Mouse (Mus musculus) ovary, adult 18-20 months (tissue): ENCODE results near the gene Sapcd1.
"Not testable (repeated sequence)": the region's sequence is repeated elsewhere in the genome, so short reads cannot be mapped to it uniquely, and the experiment has no call there.

ENCODE experiments used
- DNase-seq: peaks from one replicate; pipeline ENCODE4 v3.0.0; 2022; ENCODE audit warnings: low spot score, mixed read lengths

Gene Sapcd1

GRCm38 (mm10) chr17:35007387-35007991 lies 20.3 kb downstream of the Sapcd1 start:
- DNase-seq: no peak

GRCm38 (mm10) chr17:35005902-35006301 lies 21.9 kb downstream of the Sapcd1 start:
- not testable (repeated sequence) for DNase-seq

- no peak for DNase-seq
Measured at GRCm38 (mm10) chr17:35005158-35005557, 22.7 kb downstream of the Sapcd1 start.

GRCm38 (mm10) chr17:35004075-35004717 lies 23.6 kb downstream of the Sapcd1 start:
- no peak for DNase-seq

GRCm38 (mm10) chr17:35003022-35003838 lies 24.6 kb downstream of the Sapcd1 start:
- DNase-seq: no peak

GRCm38 (mm10) chr17:35002153-35002865 lies 25.5 kb downstream of the Sapcd1 start:
- DNase-seq: no peak

- no peak for DNase-seq
Measured at GRCm38 (mm10) chr17:35001452-35002152, 26.2 kb downstream of the Sapcd1 start.

GRCm38 (mm10) chr17:35000717-35001451 lies 26.9 kb downstream of the Sapcd1 start, which contains the start of gene Vars:
Gene Vars, plus strand, starts transcription at chr17:35000987.
- DNase-seq: peak; percentile 86

GRCm38 (mm10) chr17:34999871-35000716 lies 27.7 kb downstream of the Sapcd1 start:
- DNase-seq: not testable (repeated sequence)

- DNase-seq: no peak
Measured at GRCm38 (mm10) chr17:34998526-34999430, 29.0 kb downstream of the Sapcd1 start.

GRCm38 (mm10) chr17:34997142-34997483 lies 30.7 kb downstream of the Sapcd1 start:
- no peak for DNase-seq

GRCm38 (mm10) chr17:34996411-34997141 lies 31.2 kb downstream of the Sapcd1 start:
- no peak for DNase-seq

GRCm38 (mm10) chr17:34995927-34996326 lies 31.9 kb downstream of the Sapcd1 start:
- not testable (repeated sequence) for DNase-seq

GRCm38 (mm10) chr17:34995192-34995591 lies 32.6 kb downstream of the Sapcd1 start:
- DNase-seq: not testable (repeated sequence)

GRCm38 (mm10) chr17:34994751-34995150 lies 33.1 kb downstream of the Sapcd1 start:
- no peak for DNase-seq

- DNase-seq: no peak
Measured at GRCm38 (mm10) chr17:34984218-34984617, 43.6 kb downstream of the Sapcd1 start.

- no peak for DNase-seq
Measured at GRCm38 (mm10) chr17:34982328-34982727, 45.5 kb downstream of the Sapcd1 start.

GRCm38 (mm10) chr17:34981690-34982180 lies 46.1 kb downstream of the Sapcd1 start, which contains the start of gene Lsm2:
Gene Lsm2, plus strand, starts transcription at chr17:34981862.
- DNase-seq: peak; percentile 87
